Mouse (Mus musculus): ENCODE data around the gene Polr1a. TPM values are rescaled to one million over a fixed set of nuclear protein-coding genes. Genes with fewer than 3 reads are reported as not detected.

The Polr1a gene
- polyA plus RNA-seq, 1 experiment from 2014 or later: 30.4 TPM

DNA sequence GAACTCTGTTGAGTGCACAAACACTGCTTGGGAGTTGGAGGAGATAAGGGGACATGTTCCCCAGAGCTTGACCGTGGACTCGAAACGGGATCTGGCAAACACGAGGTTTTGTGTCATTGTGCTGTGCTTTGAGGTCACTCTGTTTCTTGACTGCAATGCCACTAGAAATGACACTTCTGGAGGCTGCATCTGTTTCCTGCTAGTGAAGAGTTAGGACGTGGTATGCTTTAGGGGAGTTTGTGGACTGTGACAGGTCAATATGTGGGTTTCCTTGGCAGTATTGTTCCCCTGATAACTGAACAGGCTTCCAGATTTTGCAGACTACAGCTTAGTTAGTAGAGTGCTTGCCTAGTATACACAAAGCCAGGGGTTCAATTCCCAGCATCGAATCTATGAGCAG, 120.8 kb downstream of the Polr1a start:
- no peak overlapping the region for H3K4me3 ChIP-seq (replicated peaks; ENCODE audit: low read length)
- no peak overlapping the region for H3K4me2 ChIP-seq (ENCODE audit: low read depth, low read length)
- H3K9ac ChIP-seq (ENCODE audit: low read length): no peak overlapping the region
- no peaks in the 10 kb centered on the region for H3K27me3 ChIP-seq (ENCODE audit: control insufficient read depth, insufficient read depth, low read length)
- no peaks in the 10 kb centered on the region for H3K4me1 ChIP-seq (ENCODE audit: control insufficient read depth, insufficient read depth, low read length)
- H3K9me3 ChIP-seq (replicated peaks; ENCODE audit: control insufficient read depth, low read length): no peaks in the 10 kb centered on the region
- no peak overlapping the region for H3K27ac ChIP-seq (ENCODE audit: low read length)
- WGBS: 58% methylated on average over 6 of the region's 6 CpGs
- no peaks in the 10 kb centered on the region for H3K36me3 ChIP-seq (ENCODE audit: control insufficient read depth, insufficient read depth, low read length)
- ATAC-seq (ENCODE audit: insufficient read depth, low FRiP score): no peak

Other genes with a start within 250 kb of the Polr1a start
- gene Reep1, start 201.5 kb upstream of the Polr1a start, polyA plus RNA-seq (2015; fragmentation: Nextera tagmentation; extraction: Ambion mirVana): 17.3 TPM in 2 replicates
- 58.5 and 64.8 TPM in 2 replicates for gene Mrpl35, start 82.1 kb upstream of the Polr1a start, polyA plus RNA-seq (2015; fragmentation: Nextera tagmentation; extraction: Ambion mirVana)
- gene Immt, start 77.7 kb upstream of the Polr1a start, polyA plus RNA-seq (2015; fragmentation: Nextera tagmentation; extraction: Ambion mirVana): 179 and 185 TPM in 2 replicates
- gene Ptcd3, start 303 bp upstream of the Polr1a start, polyA plus RNA-seq (2015; fragmentation: Nextera tagmentation; extraction: Ambion mirVana): 88.1 and 90.8 TPM in 2 replicates
- gene St3gal5, start 188.5 kb downstream of the Polr1a start, polyA plus RNA-seq (2015; fragmentation: Nextera tagmentation; extraction: Ambion mirVana): 26.1 and 32.2 TPM in 2 replicates

Measured in stomach, embryonic 16.5 days (tissue).